Mouse (Mus musculus): ENCODE results near the gene Cacna2d3.

DNA sequence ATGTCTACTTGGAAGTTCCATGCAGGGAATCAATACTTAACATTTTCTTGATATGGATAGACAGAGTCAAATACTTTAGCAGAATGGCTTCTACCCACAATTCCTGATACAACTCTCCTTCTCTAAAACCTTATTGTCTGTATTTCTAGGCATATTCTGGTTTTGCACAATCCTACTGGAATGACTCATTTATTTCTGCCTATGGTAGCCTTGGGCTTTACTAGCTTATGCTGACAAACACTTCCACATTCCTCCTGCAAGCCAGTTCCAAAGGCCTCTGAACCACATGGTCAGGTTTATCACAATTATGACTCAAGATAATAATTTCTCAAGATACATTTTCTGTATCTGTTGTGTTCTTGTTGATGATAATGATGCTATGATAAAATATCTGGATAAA lies 336.2 kb downstream of the Cacna2d3 start:
- no peak for TF ChIP-seq ZC3H11A (IDR thresholded peaks at IDR 0.05; ENCODE audit: low read depth, low read length)
- no peak for TF ChIP-seq POLR2A (IDR thresholded peaks at IDR 0.05; ENCODE audit: low read depth, low read length)
- TF ChIP-seq CTCF (conservative IDR thresholded peaks at IDR 0.05 in 1 of 2, IDR thresholded peaks at IDR 0.05 in 1 of 2; ENCODE audit: low read depth in 2 of 2, low read length in 2 of 2): no peak
- no peak for TF ChIP-seq E2F4 (IDR thresholded peaks at IDR 0.05; ENCODE audit: insufficient replicate concordance, low read depth, low read length)
- TF ChIP-seq USF1 (IDR thresholded peaks at IDR 0.05; ENCODE audit: low read depth, low read length): no peak
- TF ChIP-seq HCFC1 (IDR thresholded peaks at IDR 0.05; ENCODE audit: low read depth, low read length): no peak
- TF ChIP-seq CHD2 (IDR thresholded peaks at IDR 0.05; ENCODE audit: low read length): no peak

Data from CH12.LX (cell line).